Mouse (Mus musculus) thymus, postnatal 0 days (tissue): ENCODE data around the gene Tjp2. TPM values are rescaled to one million over a fixed set of nuclear protein-coding genes. Genes with fewer than 3 reads are reported as not detected.
A peak's percentile ranks its signal among the peaks of the same experiment; 100 is the strongest.

Experiments
- DNase-seq: peaks from one replicate; pipeline ENCODE4 v3.0.0-alpha.2; 2015; ENCODE audit warnings: low spot score
- polyA plus RNA-seq: library from polyadenylated mRNA; unstranded; fragments of >200 nt; fragmentation: Nextera tagmentation; extraction: Ambion mirVana; gene quantifications from 2 replicates; pipeline ENCODE4 v1.2.1, GENCODE M21; 2015

Tjp2 gene
- polyA plus RNA-seq, 1 experiment from 2014 or later, result 9.5 TPM

GRCm38 (mm10) chr19:24180415-24180814, 44.4 kb downstream of the Tjp2 start:
- DNase-seq, result no peak

- DNase-seq, result no peak
These were observed 46.7 kb downstream of the Tjp2 start for GRCm38 (mm10) chr19:24178086-24178485.

GRCm38 (mm10) chr19:24176692-24177091, 48.1 kb downstream of the Tjp2 start:
- no peak for DNase-seq

- DNase-seq, result no peak
These were observed 49.9 kb downstream of the Tjp2 start for GRCm38 (mm10) chr19:24174896-24175295.

GRCm38 (mm10) chr19:24173608-24174523, 51.0 kb downstream of the Tjp2 start:
- DNase-seq, result peak; percentile 58

- DNase-seq, result no peak
These were observed 51.8 kb downstream of the Tjp2 start for GRCm38 (mm10) chr19:24173020-24173419.

GRCm38 (mm10) chr19:24168531-24168930, 56.3 kb downstream of the Tjp2 start:
- no peak for DNase-seq

GRCm38 (mm10) chr19:24166516-24167091, 58.2 kb downstream of the Tjp2 start:
- DNase-seq, result peak; percentile 29

- no peak for DNase-seq
These were observed 60.9 kb downstream of the Tjp2 start for GRCm38 (mm10) chr19:24163974-24164373.

- no peak for DNase-seq
These were observed 64.4 kb downstream of the Tjp2 start for GRCm38 (mm10) chr19:24160460-24160859.

GRCm38 (mm10) chr19:24159751-24160150, 65.1 kb downstream of the Tjp2 start:
- no peak for DNase-seq

- DNase-seq, result no peak
These were observed 65.5 kb downstream of the Tjp2 start for GRCm38 (mm10) chr19:24159334-24159733.

- no peak for DNase-seq
These were observed 68.8 kb downstream of the Tjp2 start for GRCm38 (mm10) chr19:24156067-24156455.

GRCm38 (mm10) chr19:24155395-24156066, 69.3 kb downstream of the Tjp2 start:
- DNase-seq, result no peak

- peak; percentile 50 for DNase-seq
These were observed 71.4 kb downstream of the Tjp2 start for GRCm38 (mm10) chr19:24153266-24154023.

GRCm38 (mm10) chr19:24144009-24144408, 80.8 kb downstream of the Tjp2 start:
- no peak for DNase-seq

GRCm38 (mm10) chr19:24142621-24143061, 82.2 kb downstream of the Tjp2 start:
- DNase-seq, result no peak

GRCm38 (mm10) chr19:24140298-24140697, 84.5 kb downstream of the Tjp2 start:
- DNase-seq, result no peak

- no peak for DNase-seq
These were observed 87.4 kb downstream of the Tjp2 start for GRCm38 (mm10) chr19:24137392-24137791.

GRCm38 (mm10) chr19:24134991-24135390, 89.8 kb downstream of the Tjp2 start:
- DNase-seq, result no peak
